Mouse (Mus musculus) bone marrow macrophage, adult 2 months (primary cell): Measurements from ENCODE around the gene Ralgds. TPM values are rescaled to one million over a fixed set of nuclear protein-coding genes. Genes with fewer than 3 reads are reported as not detected.

Source experiments
- H3K27ac ChIP-seq: 2 replicates; pipeline ENCODE4 v1.5.1; 2012; ENCODE audit warnings: low read depth, low read length; ENCODE audit not compliant: insufficient read depth
- H3K4me1 ChIP-seq: 2 replicates; pipeline ENCODE4 v1.6.1; 2012; ENCODE audit warnings: low read length; ENCODE audit not compliant: control insufficient read depth, insufficient read depth
- H3K4me3 ChIP-seq: 2 replicates; pipeline ENCODE4 v1.5.1; 2012; ENCODE audit warnings: mild to moderate bottlenecking, low read length, moderate library complexity; ENCODE audit not compliant: insufficient read depth
- CTCF ChIP-seq: IDR thresholded peaks from 2 replicates; pipeline ENCODE4 v1.5.1; 2012; ENCODE audit warnings: low read depth, mild to moderate bottlenecking, low read length, moderate library complexity
- POLR2A ChIP-seq: IDR thresholded peaks from 2 replicates; pipeline ENCODE4 v1.6.1; 2012; ENCODE audit warnings: mild to moderate bottlenecking, low read depth, low read length, borderline replicate concordance
- polyA plus RNA-seq: library from polyadenylated mRNA; stranded (reverse); fragments of >200 nt; gene quantifications from 2 replicates; pipeline ENCODE4 v1.2.4, GENCODE M21; 2012; ENCODE audit not compliant: missing spikeins, insufficient read depth, insufficient read length

Ralgds gene
- polyA plus RNA-seq, 1 experiment: 37.0 TPM

DNA sequence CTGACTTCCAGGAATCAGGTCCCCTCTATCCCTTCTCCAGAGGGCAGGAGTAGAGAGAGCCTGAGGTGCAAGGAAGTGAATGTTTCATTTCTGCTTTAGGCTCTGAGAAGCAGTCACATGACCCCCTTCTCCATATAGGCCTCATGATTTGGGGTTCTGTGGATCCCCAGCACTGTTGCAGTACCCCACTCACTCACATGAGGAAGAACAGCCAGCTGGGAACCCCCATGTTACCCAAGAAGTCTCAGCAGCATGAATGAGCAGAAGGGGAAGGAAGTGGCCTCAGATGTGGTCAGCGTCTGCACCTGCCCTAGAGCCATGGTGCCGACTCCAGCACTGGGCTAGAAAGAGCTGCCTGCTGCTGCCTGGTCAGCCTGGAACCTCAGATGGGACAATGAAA, 27.0 kb downstream of the Ralgds start:
- Histone ChIP-seq H3K4me1 (peaks cover 64% of the 10 kb centered on the region), H3K4me3 (peak overlapping the region; percentile 6; the same call in 1 of the 2 replicates), H3K27ac (peak overlapping the region; percentile 96)
- TF ChIP-seq CTCF (no peak), POLR2A (no peak)

DNA sequence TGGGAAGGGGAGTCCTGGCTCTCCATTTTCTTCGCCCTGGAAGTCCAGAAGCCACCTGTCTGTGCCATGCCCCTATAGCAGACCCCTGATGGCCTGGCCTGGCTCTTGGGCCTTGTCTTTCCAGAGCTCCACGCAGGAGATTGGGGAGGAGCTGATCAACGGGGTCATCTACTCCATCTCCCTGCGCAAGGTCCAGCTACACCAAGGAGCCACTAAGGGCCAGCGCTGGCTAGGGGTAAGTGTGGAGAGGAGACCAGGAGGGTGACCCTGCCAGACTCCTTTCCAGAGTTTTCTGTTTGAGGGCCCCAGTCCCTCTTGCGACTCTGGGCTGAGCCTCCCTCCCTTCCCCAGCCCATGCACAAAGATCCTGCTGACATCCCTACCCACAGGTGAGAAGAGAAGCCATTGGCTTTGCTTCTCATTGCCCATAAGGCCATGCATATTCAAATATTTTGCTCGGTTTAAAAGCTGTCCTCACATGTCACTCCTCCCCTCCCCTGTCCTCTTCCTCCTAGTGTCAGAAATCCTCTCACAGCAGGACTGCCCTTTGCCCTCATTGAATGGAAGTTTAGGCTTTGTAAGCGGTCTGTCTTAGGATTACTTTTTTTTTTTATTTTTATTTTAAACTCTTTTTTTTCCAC, 27.8 kb downstream of the Ralgds start:
- TF ChIP-seq POLR2A (no peak), CTCF (no peak)
- Histone ChIP-seq H3K4me1 (peaks cover 60% of the 10 kb centered on the region), H3K27ac (peak overlapping the region; percentile 96), H3K4me3 (no peak overlapping the region)

DNA sequence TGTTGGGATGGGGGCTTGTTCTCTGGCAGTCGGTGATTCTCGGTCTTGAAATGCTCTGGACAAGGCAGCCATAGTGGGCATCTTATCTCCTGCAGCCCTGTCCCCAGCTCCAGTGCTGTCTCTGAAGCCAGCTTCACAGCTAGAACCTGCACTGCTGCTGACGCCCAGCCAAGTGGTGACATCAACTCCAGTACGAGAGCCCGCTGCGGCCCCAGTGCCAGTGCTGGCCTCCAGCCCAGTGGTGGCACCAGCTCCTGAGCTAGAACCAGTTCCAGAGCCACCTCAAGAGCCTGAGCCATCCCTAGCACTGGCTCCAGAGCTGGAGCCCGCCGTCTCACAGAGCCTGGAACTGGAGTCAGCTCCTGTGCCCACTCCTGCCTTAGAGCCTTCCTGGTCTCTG, 31.0 kb downstream of the Ralgds start:
- TF ChIP-seq CTCF (no peak), POLR2A (no peak)
- Histone ChIP-seq H3K4me1 (peaks cover 48% of the 10 kb centered on the region), H3K27ac (no peak overlapping the region), H3K4me3 (no peak overlapping the region)

DNA sequence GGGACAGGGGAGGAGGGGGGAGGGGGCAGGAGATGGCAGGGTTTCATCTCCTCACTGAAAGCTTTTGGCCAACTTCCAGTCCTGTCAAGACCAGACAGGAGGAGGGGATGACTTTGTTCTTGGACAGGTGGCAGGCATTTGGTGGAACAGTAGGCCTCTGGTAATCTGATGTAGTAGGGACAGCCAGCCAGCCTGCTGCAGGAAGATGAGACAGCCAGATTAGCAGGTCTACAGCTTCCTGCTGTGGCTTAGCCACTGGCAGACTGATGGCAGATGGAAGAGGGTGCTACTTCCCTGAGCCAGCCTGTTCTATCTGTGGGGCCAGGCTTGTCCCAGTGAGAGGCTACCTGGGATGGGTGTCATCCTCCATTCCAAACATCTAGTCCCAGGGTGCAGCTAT, 33.1 kb downstream of the Ralgds start:
- peaks cover 30% of the 10 kb centered on the region for H3K4me1 ChIP-seq
- no peak for TF ChIP-seq POLR2A
- no peak for TF ChIP-seq CTCF
- H3K4me3 ChIP-seq: no peak overlapping the region

DNA sequence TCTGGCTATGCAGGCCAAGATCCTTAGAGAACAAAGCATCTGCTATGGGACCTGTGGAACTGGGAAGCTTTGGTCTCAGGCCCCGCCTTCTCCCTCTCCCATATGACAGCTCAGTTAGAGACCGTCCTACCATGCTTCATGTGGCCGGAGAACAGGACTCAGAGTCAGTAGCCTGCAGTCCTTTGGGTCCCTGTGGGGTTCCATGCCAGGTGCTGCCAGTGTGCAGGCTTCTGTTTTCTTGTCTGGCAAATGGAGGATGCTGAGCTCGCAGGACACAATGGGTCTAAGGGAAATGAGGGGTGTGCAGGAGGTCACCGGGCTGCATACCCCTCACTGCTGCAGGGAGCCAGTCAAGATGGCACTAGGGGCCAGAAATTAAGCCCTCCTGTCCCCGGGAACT, 33.6 kb downstream of the Ralgds start:
- H3K4me1 ChIP-seq: peaks cover 25% of the 10 kb centered on the region
- no peak overlapping the region for H3K4me3 ChIP-seq
- H3K27ac ChIP-seq: no peak overlapping the region
- TF ChIP-seq POLR2A (no peak), CTCF (no peak)

More for the DNA sequence above, 33.1 kb downstream of the Ralgds start:
- H3K27ac ChIP-seq: no peak overlapping the region

DNA sequence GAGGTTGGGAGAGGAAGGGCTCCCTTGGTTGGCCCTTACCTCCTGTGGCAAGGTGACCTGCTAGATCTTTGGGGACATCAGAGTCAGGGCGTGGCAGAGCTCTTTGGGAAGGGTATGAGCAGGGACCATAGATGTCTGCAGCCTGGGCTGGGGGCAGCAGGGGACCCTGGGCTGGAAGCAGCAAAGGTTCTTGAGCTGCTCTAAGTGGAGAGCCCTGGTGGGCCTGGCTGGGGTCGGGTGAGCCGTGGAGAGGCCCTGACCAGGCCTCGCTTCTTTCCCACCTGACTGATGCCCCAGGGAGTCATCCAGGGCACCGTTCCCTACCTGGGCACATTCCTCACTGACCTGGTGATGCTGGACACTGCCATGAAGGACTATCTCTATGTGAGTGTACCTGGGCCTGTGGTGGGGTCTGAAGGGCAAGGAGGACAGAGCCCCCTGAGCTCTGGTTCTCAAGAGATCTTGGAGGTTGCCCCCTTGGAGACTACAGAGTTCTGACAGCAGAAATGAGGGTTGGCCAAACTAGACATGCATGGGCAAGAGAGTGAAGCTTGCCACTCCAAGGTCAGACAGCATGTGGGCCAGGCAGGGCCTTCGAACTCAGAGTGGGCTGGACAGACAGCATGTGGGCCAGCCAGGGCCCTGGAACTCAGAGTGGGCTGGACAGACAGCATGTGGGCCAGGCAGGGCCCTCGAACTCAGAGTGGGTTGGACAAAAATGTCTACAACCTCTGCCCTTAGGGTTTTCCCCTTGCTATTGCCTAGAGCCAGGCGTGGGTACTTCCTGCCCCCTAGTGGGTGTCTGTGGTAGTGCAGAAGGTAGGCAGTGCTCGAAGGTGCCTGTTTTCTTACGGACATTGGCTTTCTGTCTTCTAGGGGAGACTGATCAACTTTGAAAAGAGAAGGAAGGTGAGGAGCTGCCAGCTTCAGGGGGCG, 34.6 kb downstream of the Ralgds start:
- Histone ChIP-seq H3K27ac (no peak overlapping the region), H3K4me3 (no peak overlapping the region), H3K4me1 (peaks cover 23% of the 10 kb centered on the region)
- TF ChIP-seq CTCF: peak; percentile 93
- TF ChIP-seq POLR2A: no peak

DNA sequence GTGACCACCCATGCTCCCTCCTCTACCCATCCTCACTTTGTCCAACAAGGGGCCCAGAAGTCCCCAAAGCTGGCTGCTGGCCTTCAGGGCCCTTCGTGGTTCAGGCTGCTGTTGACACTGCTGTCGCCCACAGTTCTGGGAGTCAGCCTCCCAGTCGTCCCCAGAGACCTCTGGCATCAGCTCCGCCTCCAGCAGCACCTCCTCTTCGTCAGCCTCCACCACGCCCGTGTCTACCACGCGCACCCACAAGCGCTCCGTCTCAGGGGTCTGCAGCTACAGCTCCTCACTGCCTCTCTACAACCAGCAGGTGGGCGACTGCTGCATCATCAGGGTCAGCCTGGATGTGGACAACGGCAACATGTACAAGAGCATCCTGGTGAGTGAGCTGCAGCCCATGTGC, 36.2 kb downstream of the Ralgds start:
- Histone ChIP-seq H3K27ac (no peak overlapping the region), H3K4me1 (peaks cover 23% of the 10 kb centered on the region), H3K4me3 (no peak overlapping the region)
- no peak for TF ChIP-seq CTCF

DNA sequence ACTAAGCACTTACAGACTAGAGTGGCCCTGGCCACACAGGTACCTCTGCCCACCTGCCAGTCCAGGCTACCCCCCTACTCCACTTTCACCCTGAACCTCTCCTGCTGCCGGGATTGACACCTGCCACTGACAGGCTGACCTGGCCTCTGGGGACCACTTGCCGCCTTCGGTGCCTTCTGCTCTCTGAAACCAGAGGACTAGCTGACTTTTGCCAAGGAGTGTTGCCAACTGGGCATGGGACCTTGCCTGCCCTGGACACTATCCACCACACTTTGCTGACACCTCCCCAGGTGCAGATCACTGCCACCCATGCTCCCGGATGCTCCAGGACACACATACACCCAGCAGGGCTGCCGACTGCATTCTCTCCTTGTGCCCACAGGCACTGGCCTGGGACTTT, 39.4 kb downstream of the Ralgds start:
- Histone ChIP-seq H3K4me3 (no peak overlapping the region), H3K4me1 (peaks cover 4% of the 10 kb centered on the region; the same call in 1 of the 2 replicates), H3K27ac (no peak overlapping the region)
- TF ChIP-seq CTCF: no peak
- TF ChIP-seq POLR2A: no peak

DNA sequence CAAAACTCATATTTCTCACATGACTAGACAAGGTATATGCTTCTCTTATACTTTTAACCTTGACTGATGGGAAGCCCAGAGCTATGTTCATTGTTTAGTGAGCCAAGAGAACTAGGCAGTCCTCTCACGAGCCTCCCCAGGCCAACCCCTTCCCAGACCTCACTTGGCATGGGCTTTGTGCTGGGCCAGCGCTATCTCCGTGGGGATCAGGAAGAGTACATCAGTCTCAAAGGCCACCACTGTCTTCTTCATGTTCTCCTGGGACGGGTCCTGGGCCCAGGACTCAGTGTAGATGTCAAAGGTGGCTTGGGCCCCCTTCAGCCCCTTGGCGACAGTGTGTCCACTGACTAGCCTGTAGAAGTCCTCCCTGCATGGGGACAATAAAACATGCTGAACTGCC, 44.5 kb downstream of the Ralgds start:
- no peak overlapping the region for H3K27ac ChIP-seq
- TF ChIP-seq POLR2A (no peak), CTCF (no peak)
- H3K4me3 ChIP-seq: no peak overlapping the region
- H3K4me1 ChIP-seq: no peaks in the 10 kb centered on the region

DNA sequence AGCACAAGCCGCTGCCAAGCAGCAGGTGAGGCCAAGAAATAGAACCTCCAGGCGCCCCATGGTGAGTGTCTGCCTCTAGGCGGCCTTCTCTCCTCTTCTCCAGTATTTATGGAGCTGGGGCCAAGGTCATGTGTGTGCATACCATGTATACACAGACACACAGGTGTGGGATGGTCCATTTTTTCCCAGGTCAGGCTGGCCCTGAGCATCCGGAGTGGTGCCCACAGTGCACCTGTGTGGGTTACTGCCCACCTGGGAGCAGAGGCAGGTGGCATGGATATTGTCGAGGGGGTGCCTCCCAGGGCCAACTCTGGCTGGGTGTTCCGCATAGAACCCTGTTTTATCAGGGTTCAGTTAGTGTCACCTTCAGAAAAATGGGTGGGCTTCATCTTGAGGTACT, 50.4 kb downstream of the Ralgds start, which contains the start of gene Cel:
Gene Cel, minus strand, starts transcription at position 101 of the 400 bp plus-strand sequence.
- Histone ChIP-seq H3K4me3 (no peak within 1 kb of the TSS), H3K4me1 (no peaks in the 10 kb centered on the region), H3K27ac (no peak within 1 kb of the TSS)
- TF ChIP-seq POLR2A: no peak
- TF ChIP-seq CTCF: no peak
